ENCODE assay signal across 8 mouse cellular contexts in genomic region chr5:30342601-30343015, GRCm38 (mm10).
DNase-seq lines count a peak whose midpoint lies in the region; ATAC-seq lines count a peak whose summit lies in the region.

No protein-coding gene starts in this region.

- H3K36me3 ChIP-seq in neural tube, embryonic 14.5 days (ENCODE audit: control insufficient read depth, insufficient read depth, low read length) = no peaks in the 10 kb centered on the region

- peak overlapping the region; percentile 42 for H3K4me2 ChIP-seq in neural tube, embryonic 14.5 days (ENCODE audit: low read depth, low read length)

- WGBS in large intestine, adult 2 months = 29% methylated on average over 17 of the region's 17 CpGs
- WGBS in neural tube, embryonic 14.5 days = 7% methylated on average over 17 of the region's 17 CpGs

- no peak for DNase-seq in cerebellum, postnatal 4 days (ENCODE audit: low spot score in 2 of 2)
- peak; percentile 68 for DNase-seq in right cerebral cortex, adult 18-20 months
- DNase-seq in right cerebral cortex, postnatal 4 days = no peak
- peak; percentile 3 for DNase-seq in large intestine, adult 2 months (ENCODE audit: low read depth, low spot score)
- no peak for DNase-seq in gastrocnemius, adult 18-20 months (ENCODE audit: low spot score)
- no peak for DNase-seq in thymus, postnatal 25 days

- 0 out of 2 replicates have a peak, but pooled peaks cover 5% of the 10 kb centered on the region for H3K4me1 ChIP-seq in neural tube, embryonic 14.5 days (ENCODE audit: control insufficient read depth, insufficient read depth, low read length)

- ATAC-seq in cerebellum, adult (ENCODE audit: insufficient number of reproducible peaks, low FRiP score, low TSS enrichment) = peak; percentile 10; the same call in 1 of the 2 replicates
- ATAC-seq in neural tube, embryonic 14.5 days (ENCODE audit: low read depth) = peak; percentile 66; the same call in 1 of the 2 replicates

- H3K9ac ChIP-seq in neural tube, embryonic 14.5 days (replicated peaks; ENCODE audit: low read depth, low read length) = no peak overlapping the region

- no peak overlapping the region; the same call in 1 of the 2 replicates for H3K4me3 ChIP-seq in neural tube, embryonic 14.5 days (ENCODE audit: low read depth, low read length)

- H3K9me3 ChIP-seq in neural tube, embryonic 14.5 days (ENCODE audit: control insufficient read depth, low read length) = no peaks in the 10 kb centered on the region

- H3K27ac ChIP-seq in neural tube, embryonic 14.5 days (ENCODE audit: low read depth, low read length) = no peak overlapping the region

- no peaks in the 10 kb centered on the region for H3K27me3 ChIP-seq in neural tube, embryonic 14.5 days (ENCODE audit: control insufficient read depth, insufficient read depth, low read length)

Comparison
In these comparisons a context has a peak if more than half of its experiments do, and no peak if none do; other contexts are left out.
1. DNase-seq: peak in right cerebral cortex, adult 18-20 months (single experiment) and large intestine, adult 2 months (single experiment); none in cerebellum, postnatal 4 days (0 of 2), right cerebral cortex, postnatal 4 days (single experiment), gastrocnemius, adult 18-20 months (single experiment) and thymus, postnatal 25 days (single experiment).